Mouse (Mus musculus) liver, embryonic 15.5 days (tissue): Measurements from ENCODE around the gene Msn. TPM values are rescaled to one million over a fixed set of nuclear protein-coding genes. Genes with fewer than 3 reads are reported as not detected.

ENCODE experiments used
- ATAC-seq: fragments of 200-750 bp; cut with Nextera tagmentation; 2 replicates; pipeline ENCODE4 v1.8.0; 2017; ENCODE audit warnings: moderate number of reproducible peaks, mild to moderate bottlenecking, moderate library complexity; ENCODE audit not compliant: insufficient read depth
- H3K27ac ChIP-seq: fragments of 300-500 bp; sonication (generic); replicated peaks from 2 replicates; pipeline ENCODE4 v1.5.1; 2015; ENCODE audit warnings: mild to moderate bottlenecking, inconsistent platforms
- H3K27me3 ChIP-seq: fragments of 300-500 bp; sonication (generic); 2 replicates; pipeline ENCODE4 v1.6.1; 2015; ENCODE audit warnings: mild to moderate bottlenecking, inconsistent platforms
- H3K36me3 ChIP-seq: fragments of 300-500 bp; sonication (generic); replicated peaks from 2 replicates; pipeline ENCODE4 v1.6.1; 2015; ENCODE audit warnings: moderate library complexity, mild to moderate bottlenecking, inconsistent platforms
- H3K4me1 ChIP-seq: fragments of 300-500 bp; sonication (generic); replicated peaks from 2 replicates; pipeline ENCODE4 v1.6.1; 2015; ENCODE audit warnings: inconsistent platforms
- H3K4me2 ChIP-seq: fragments of 300-500 bp; sonication (generic); 2 replicates; pipeline ENCODE4 v1.6.1; 2015; ENCODE audit warnings: moderate library complexity, mild to moderate bottlenecking, inconsistent platforms
- H3K4me3 ChIP-seq: fragments of 300-500 bp; sonication (generic); replicated peaks from 2 replicates; pipeline ENCODE4 v1.5.1; 2015; ENCODE audit warnings: mild to moderate bottlenecking, inconsistent platforms
- H3K9ac ChIP-seq: fragments of 300-500 bp; sonication (generic); 2 replicates; pipeline ENCODE4 v1.6.1; 2015; ENCODE audit warnings: moderate library complexity, mild to moderate bottlenecking, inconsistent platforms
- H3K9me3 ChIP-seq: fragments of 300-500 bp; sonication (generic); replicated peaks from 2 replicates; pipeline ENCODE4 v1.6.1; 2016; ENCODE audit warnings: inconsistent platforms
- WGBS: fragments of 180-500 bp; shearing (Covaris S2); methylation state at CpG from one replicate; pipeline ENCODE4 v1.1.7; 2015; ENCODE audit warnings: mixed read lengths; ENCODE audit not compliant: insufficient replicate concordance; 5-methylcytosine and 5-hydroxymethylcytosine counted together
- polyA plus RNA-seq: library from polyadenylated mRNA; unstranded; fragments of >200 nt; fragmentation: Nextera tagmentation; extraction: Ambion mirVana; gene quantifications from 2 replicates; pipeline ENCODE4 v1.2.1, GENCODE M21; 2015

Msn gene
- polyA plus RNA-seq = 53.3 and 53.9 TPM in 2 replicates

DNA sequence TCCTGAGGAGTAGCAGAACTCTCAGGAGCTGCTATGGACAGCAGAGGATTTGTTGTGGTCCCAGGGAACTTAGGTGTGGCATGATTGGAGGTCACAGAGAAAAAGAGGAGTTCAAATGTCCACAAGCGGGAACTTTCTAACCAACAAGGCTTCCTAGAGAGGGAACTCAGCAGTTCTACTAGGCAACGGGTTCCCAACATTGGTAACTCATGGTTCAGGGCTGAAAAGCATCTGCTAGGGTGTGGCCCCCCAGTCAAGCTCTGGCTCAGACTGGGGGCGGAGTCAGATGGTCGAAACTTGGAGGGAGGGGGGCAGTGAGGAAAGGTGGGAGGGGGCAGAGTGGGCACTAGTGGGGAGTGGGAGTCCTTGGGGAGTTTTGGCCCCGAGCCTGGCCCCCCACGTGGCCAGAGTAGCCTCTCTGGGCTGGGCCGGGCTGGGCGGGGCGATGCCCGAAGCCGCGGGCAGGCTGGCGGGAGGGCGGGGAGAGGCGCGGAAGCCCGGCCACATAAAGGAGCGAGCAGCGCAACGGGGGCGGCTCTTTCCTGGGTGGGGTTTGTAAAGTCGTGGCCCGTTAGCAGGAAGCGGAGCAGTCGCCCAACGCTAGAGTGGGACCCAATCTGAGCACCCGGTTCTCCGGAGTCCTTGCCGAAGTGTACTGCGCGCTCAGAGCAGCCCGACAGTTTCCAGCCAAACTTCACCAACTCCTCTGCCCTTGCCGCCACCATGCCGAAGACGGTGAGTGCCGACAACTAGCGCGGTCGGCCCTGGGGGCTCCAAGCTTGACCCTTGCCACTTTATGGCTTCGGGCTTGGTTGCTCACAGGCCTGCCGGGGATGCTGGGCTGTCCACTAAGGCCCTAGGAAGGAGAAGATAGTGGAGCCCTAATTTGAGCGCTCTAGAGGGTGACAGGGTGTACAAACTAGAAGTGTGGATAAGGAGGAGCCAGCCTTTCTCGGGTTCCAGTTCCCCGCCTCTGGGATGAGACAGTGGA is at the start of gene Msn:
Gene Msn (plus strand): TSS at position 534 of the 991 bp plus-strand sequence.
- Histone ChIP-seq H3K4me1 (peaks cover 20% of the 10 kb centered on the region; the same call in 1 of the 2 replicates), H3K4me3 (peak within 1 kb of the TSS; percentile 70), H3K4me2 (peak within 1 kb of the TSS; percentile 79), H3K27me3 (no peaks in the 10 kb centered on the region), H3K36me3 (no peaks in the 10 kb centered on the region), H3K27ac (peak within 1 kb of the TSS; percentile 78), H3K9ac (peak within 1 kb of the TSS; percentile 65), H3K9me3 (no peaks in the 10 kb centered on the region)
- WGBS = 20% methylated on average over 41 of the region's 44 CpGs
- ATAC-seq = peak; percentile 90

DNA sequence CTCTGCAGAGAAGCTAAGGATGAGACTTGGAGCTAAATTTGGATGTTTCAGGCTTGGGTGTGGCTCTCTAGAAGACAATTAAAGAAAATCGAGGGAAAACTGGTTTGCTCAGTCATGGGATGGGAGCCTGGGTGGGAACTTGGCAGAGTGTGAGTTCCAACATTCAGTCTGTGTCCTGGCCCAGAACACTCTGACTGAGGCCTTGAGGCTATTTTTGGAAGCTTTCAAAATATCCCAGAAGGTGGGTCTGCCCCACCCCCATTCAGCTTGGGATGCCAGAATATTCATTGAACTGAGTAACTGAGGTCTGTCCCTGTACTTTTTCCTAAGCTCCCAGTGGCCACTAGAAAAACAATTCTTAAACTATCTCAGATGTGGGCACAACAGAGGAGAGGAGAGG is 43.0 kb upstream of the Msn start:
- Histone ChIP-seq H3K4me2 (no peak overlapping the region), H3K27ac (no peak overlapping the region), H3K36me3 (no peaks in the 10 kb centered on the region), H3K27me3 (no peaks in the 10 kb centered on the region), H3K9me3 (no peaks in the 10 kb centered on the region), H3K4me3 (no peak overlapping the region), H3K9ac (no peak overlapping the region), H3K4me1 (no peaks in the 10 kb centered on the region)
- 51% methylated on average over 1 of the region's 1 CpGs for WGBS
- no peak for ATAC-seq

DNA sequence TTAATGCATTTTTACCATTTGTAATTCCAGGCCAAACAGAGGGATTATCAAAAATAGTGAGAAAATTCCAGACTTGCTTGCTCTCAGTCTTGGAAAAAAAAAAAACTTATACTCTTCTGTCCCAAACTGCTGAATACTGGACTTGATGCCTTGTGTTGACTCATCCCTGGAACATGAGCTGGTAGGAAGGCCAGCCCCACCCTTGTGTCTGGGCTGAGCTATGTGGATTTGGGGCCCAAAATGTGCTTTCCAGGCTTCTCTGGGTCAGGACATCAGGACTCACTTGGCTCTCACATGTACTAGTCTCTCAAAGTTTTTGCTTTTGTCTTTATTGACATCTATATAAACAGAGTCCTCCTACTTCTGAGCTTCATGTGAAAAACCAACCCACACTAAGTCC is 18.1 kb upstream of the Msn start:
- Histone ChIP-seq H3K4me1 (no peaks in the 10 kb centered on the region), H3K9me3 (no peaks in the 10 kb centered on the region), H3K4me2 (no peak overlapping the region), H3K9ac (no peak overlapping the region), H3K27ac (no peak overlapping the region), H3K4me3 (no peak overlapping the region), H3K36me3 (no peaks in the 10 kb centered on the region), H3K27me3 (no peaks in the 10 kb centered on the region)
- no peak for ATAC-seq

DNA sequence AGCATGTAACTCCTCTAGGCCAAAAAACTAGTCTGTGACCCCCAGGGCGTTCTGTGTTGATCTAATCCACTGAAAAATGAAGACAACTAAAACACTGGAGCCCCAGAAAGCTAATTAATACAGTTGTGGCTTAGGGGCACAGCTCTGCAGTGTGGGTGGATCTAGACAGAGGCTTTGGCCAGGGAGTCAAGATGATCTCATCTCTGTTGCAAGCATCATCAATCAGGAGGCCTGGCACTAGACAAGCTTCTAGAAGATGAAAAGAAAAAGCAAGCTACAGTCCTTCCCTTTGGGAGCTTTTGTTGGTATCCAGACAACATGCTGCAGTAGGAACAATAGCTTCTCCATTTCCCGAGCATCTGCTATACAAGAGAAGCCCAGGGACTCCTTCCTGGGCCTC is 9.6 kb upstream of the Msn start:
- ATAC-seq = no peak
- 35% methylated on average over 2 of the region's 2 CpGs for WGBS
- no peaks in the 10 kb centered on the region for H3K4me1 ChIP-seq
- H3K27me3 ChIP-seq = no peaks in the 10 kb centered on the region
- H3K4me3 ChIP-seq = no peak overlapping the region
- H3K36me3 ChIP-seq = no peaks in the 10 kb centered on the region
- no peak overlapping the region for H3K27ac ChIP-seq
- no peaks in the 10 kb centered on the region for H3K9me3 ChIP-seq
- no peak overlapping the region for H3K9ac ChIP-seq
- H3K4me2 ChIP-seq = no peak overlapping the region

DNA sequence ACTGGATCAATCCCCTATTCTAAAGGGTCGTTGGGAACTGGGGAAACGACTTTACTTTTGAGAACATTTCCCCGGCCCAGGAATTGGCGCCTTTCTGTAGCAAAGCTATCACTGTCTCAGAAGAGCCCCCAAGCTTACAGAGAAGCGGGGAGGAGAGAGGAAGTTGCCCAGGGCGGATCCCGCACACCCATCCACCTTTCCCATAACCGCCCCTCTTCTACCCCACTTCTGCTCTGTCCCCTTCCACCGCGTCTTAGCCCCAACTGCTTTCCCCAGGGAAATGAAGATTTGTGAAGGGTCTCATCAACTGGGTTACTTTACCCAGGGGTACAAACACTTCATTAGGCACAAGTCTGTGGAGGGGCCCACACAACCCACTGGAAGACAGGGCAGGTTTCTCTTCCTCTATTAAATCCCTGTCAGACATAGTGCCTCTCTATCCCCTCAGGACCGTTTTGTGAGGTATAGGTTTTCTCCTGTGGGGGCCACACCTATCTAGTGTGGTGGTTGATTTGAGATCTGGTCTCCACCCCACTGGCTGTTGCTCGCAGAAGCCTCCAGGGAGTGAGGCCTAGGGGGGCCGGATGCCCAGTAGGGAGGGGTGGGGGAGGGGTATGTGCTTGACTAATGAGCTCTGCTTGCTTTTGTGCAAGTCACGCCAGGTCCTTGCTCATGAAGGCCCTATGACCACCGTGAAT is 820 bp downstream of the Msn start:
- WGBS = 15% methylated on average over 15 of the region's 15 CpGs
- Histone ChIP-seq H3K9me3 (no peaks in the 10 kb centered on the region), H3K4me2 (peak overlapping the region; percentile 79), H3K27me3 (no peaks in the 10 kb centered on the region), H3K36me3 (no peaks in the 10 kb centered on the region), H3K27ac (peak overlapping the region; percentile 78), H3K4me3 (peak overlapping the region; percentile 70), H3K9ac (peak overlapping the region; percentile 65), H3K4me1 (peaks cover 20% of the 10 kb centered on the region; the same call in 1 of the 2 replicates)
- ATAC-seq = peak; percentile 73

DNA sequence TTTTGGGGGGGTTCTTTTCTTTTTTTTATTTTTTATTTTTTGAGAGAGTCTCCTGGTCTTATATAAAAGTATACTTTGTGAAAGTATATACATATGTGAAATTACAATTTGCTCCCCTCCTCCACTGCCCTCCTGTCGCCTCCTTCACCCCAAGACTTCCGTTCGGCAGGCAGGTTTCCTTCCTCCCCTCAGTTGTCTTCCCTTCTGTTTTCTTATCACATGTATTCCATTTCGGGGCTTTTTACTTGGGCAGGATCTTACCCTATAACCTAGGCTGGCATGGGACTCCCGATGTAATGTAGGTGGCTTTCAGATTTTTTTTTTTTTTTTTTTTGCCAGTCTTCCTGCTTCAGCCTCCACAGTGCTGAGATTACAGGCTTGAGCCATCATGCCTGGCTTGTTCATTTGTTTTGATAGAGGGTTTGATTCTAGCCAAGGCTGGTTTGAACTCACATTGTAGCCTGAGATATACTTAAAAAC is 1.7 kb downstream of the Msn start:
- 0 out of 2 replicates have a peak overlapping the region, but pooled peaks have one; percentile 41 for H3K27ac ChIP-seq
- H3K4me1 ChIP-seq = peaks cover 20% of the 10 kb centered on the region; the same call in 1 of the 2 replicates
- ATAC-seq = no peak
- H3K4me2 ChIP-seq = peak overlapping the region; percentile 79
- peak overlapping the region; percentile 70 for H3K4me3 ChIP-seq
- H3K9ac ChIP-seq = no peak overlapping the region
- 21% methylated on average over 5 of the region's 5 CpGs for WGBS
- no peaks in the 10 kb centered on the region for H3K9me3 ChIP-seq
- no peaks in the 10 kb centered on the region for H3K27me3 ChIP-seq
- no peaks in the 10 kb centered on the region for H3K36me3 ChIP-seq

- Histone ChIP-seq H3K27ac (no peak overlapping the region), H3K9me3 (no peaks in the 10 kb centered on the region), H3K4me3 (no peak overlapping the region), H3K4me1 (peaks cover 20% of the 10 kb centered on the region; the same call in 1 of the 2 replicates), H3K27me3 (no peaks in the 10 kb centered on the region), H3K9ac (no peak overlapping the region), H3K4me2 (no peak overlapping the region), H3K36me3 (no peaks in the 10 kb centered on the region)
- ATAC-seq = no peak
- 88% methylated on average over 2 of the region's 2 CpGs for WGBS
Observed at GRCm38 (mm10) chrX:96099003-96099402, 3.2 kb downstream of the Msn start.

- Histone ChIP-seq H3K4me1 (no peaks in the 10 kb centered on the region), H3K4me3 (no peak overlapping the region), H3K4me2 (no peak overlapping the region), H3K27me3 (no peaks in the 10 kb centered on the region), H3K36me3 (no peaks in the 10 kb centered on the region), H3K9me3 (no peaks in the 10 kb centered on the region), H3K27ac (no peak overlapping the region), H3K9ac (no peak overlapping the region)
- ATAC-seq = no peak
- 44% methylated on average over 3 of the region's 3 CpGs for WGBS
Observed at GRCm38 (mm10) chrX:96107427-96108291, 11.8 kb downstream of the Msn start.

DNA sequence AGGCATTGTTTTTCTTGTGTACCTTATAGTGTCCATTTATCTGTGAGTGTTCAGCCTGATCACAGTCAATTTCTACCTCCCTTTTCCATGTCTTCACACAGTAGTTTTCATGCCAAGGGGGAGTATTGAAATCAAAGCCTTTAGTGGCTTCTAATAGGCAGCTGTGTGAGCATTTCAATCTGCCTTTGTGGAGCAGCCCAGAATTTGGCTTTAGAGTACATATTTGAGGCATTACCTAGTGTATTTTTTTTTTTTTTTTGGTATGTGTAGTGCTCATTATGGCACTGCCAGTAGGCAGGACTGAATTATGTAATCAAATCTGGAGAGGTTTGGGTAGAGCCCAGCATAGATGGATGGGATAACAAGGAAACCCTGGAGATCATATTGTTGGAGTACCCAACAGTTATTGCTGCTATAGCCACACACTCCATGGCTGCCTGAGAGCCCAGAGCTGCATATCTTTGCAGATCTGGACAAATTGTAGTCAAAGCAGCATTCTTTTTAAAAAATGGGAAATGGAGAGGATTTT is 17.3 kb downstream of the Msn start:
- H3K9ac ChIP-seq = no peak overlapping the region
- H3K27ac ChIP-seq = no peak overlapping the region
- no peak for ATAC-seq
- H3K4me3 ChIP-seq = no peak overlapping the region
- H3K27me3 ChIP-seq = no peaks in the 10 kb centered on the region
- no peaks in the 10 kb centered on the region for H3K4me1 ChIP-seq
- no peaks in the 10 kb centered on the region for H3K36me3 ChIP-seq
- H3K9me3 ChIP-seq = no peaks in the 10 kb centered on the region
- H3K4me2 ChIP-seq = no peak overlapping the region

GRCm38 (mm10) chrX:96115501-96115900 is 19.7 kb downstream of the Msn start:
- Histone ChIP-seq H3K9me3 (no peaks in the 10 kb centered on the region), H3K27ac (no peak overlapping the region), H3K4me2 (no peak overlapping the region), H3K4me1 (no peaks in the 10 kb centered on the region), H3K4me3 (no peak overlapping the region), H3K9ac (no peak overlapping the region), H3K27me3 (no peaks in the 10 kb centered on the region), H3K36me3 (no peaks in the 10 kb centered on the region)
- ATAC-seq = no peak
